Comparison of ENCODE assay signal across 8 mouse cellular contexts in genomic region chr17:87024491-87025242, GRCm38 (mm10). TPM values are rescaled to one million over a fixed set of nuclear protein-coding genes. Genes with fewer than 3 reads are reported as not detected.
A peak's percentile ranks its signal among the peaks of the same experiment; 100 is the strongest.
DNase-seq lines count a peak whose midpoint lies in the region; ATAC-seq and TF ChIP-seq lines count a peak whose summit lies in the region.

No protein-coding gene starts in this region.

- no peak; the same call in none of the 2 replicates for ATAC-seq in forebrain, embryonic 14.5 days
- ATAC-seq in liver, embryonic 15.5 days (ENCODE audit: insufficient read depth) = peak; percentile 61
- ATAC-seq in stomach, postnatal 0 days (ENCODE audit: low FRiP score, low TSS enrichment) = peak; percentile 73

- TF ChIP-seq EP300 in stomach, postnatal 0 days (optimal IDR thresholded peaks at IDR 0.05) = no peak

- peaks cover 15% of the 10 kb centered on the region; the same call in 1 of the 2 replicates for H3K36me3 ChIP-seq in forebrain, embryonic 14.5 days (ENCODE audit: control insufficient read depth, insufficient read depth, low read length)
- H3K36me3 ChIP-seq in liver, embryonic 15.5 days (replicated peaks) = peaks cover 10% of the 10 kb centered on the region
- H3K36me3 ChIP-seq in stomach, postnatal 0 days (ENCODE audit: control insufficient read depth, insufficient read depth, low read length) = no peaks in the 10 kb centered on the region

- DNase-seq in layer of hippocampus, adult 2 months (ENCODE audit: low spot score in 2 of 2) = no peak
- DNase-seq in layer of hippocampus, postnatal 14 days (ENCODE audit: low spot score in 2 of 2) = no peak
- peak; percentile 21 for DNase-seq in T-cell, adult 2 months (ENCODE audit: low spot score)
- DNase-seq in forebrain, embryonic 14.5 days (ENCODE audit: low spot score) = peak; percentile 11
- DNase-seq in stomach, postnatal 0 days (ENCODE audit: low spot score) = peak; percentile 64
- DNase-seq in cerebellum, adult 8-10 months = no peak
- no peak for DNase-seq in cerebellum, adult 18-20 months

- peak overlapping the region; percentile 93 for H3K4me2 ChIP-seq in forebrain, embryonic 14.5 days (ENCODE audit: low read length)
- peak overlapping the region; percentile 96 for H3K4me2 ChIP-seq in liver, embryonic 15.5 days
- H3K4me2 ChIP-seq in stomach, postnatal 0 days (replicated peaks; ENCODE audit: low read depth) = peak overlapping the region; percentile 96

- TF ChIP-seq CTCF in layer of hippocampus, adult 2 months (conservative IDR thresholded peaks at IDR 0.05) = no peak
- no peak for TF ChIP-seq CTCF in stomach, postnatal 0 days (IDR thresholded peaks at IDR 0.05; ENCODE audit: low read depth)

- H3K27ac ChIP-seq in layer of hippocampus, adult 2 months = peak overlapping the region; percentile 86
- no peak overlapping the region for H3K27ac ChIP-seq in forebrain, embryonic 14.5 days (ENCODE audit: low read depth, low read length)
- no peak overlapping the region for H3K27ac ChIP-seq in liver, embryonic 15.5 days (replicated peaks)
- peak overlapping the region; percentile 74 for H3K27ac ChIP-seq in stomach, postnatal 0 days (replicated peaks)

- WGBS in forebrain, embryonic 14.5 days = under 1% methylated on average over 55 of the region's 55 CpGs
- 1% methylated on average over 55 of the region's 55 CpGs for WGBS in liver, embryonic 15.5 days (ENCODE audit: insufficient replicate concordance)
- 1% methylated on average over 55 of the region's 55 CpGs for WGBS in stomach, postnatal 0 days

- peak overlapping the region; percentile 78 for H3K9ac ChIP-seq in forebrain, embryonic 14.5 days (ENCODE audit: low read length)
- H3K9ac ChIP-seq in liver, embryonic 15.5 days = peak overlapping the region; percentile 75
- peak overlapping the region; percentile 75 for H3K9ac ChIP-seq in stomach, postnatal 0 days (ENCODE audit: low read length)

- peak overlapping the region; percentile 96 for H3K4me3 ChIP-seq in layer of hippocampus, adult 2 months
- peak overlapping the region; percentile 84 for H3K4me3 ChIP-seq in forebrain, embryonic 14.5 days (ENCODE audit: low read depth, low read length)
- H3K4me3 ChIP-seq in liver, embryonic 15.5 days (replicated peaks) = peak overlapping the region; percentile 93
- peak overlapping the region; percentile 90 for H3K4me3 ChIP-seq in stomach, postnatal 0 days (ENCODE audit: low read depth, low read length)

- no peaks in the 10 kb centered on the region for H3K27me3 ChIP-seq in forebrain, embryonic 14.5 days (replicated peaks; ENCODE audit: control insufficient read depth, insufficient read depth, low read length)
- H3K27me3 ChIP-seq in liver, embryonic 15.5 days = no peaks in the 10 kb centered on the region
- no peaks in the 10 kb centered on the region for H3K27me3 ChIP-seq in stomach, postnatal 0 days (ENCODE audit: control insufficient read depth, insufficient read depth, low read length)

- H3K4me1 ChIP-seq in forebrain, embryonic 14.5 days (ENCODE audit: control insufficient read depth, insufficient read depth, low read length) = peaks cover 5% of the 10 kb centered on the region
- H3K4me1 ChIP-seq in liver, embryonic 15.5 days (replicated peaks) = peaks cover 25% of the 10 kb centered on the region
- H3K4me1 ChIP-seq in stomach, postnatal 0 days (replicated peaks; ENCODE audit: control insufficient read depth, insufficient read depth) = no peaks in the 10 kb centered on the region

- H3K9me3 ChIP-seq in forebrain, embryonic 14.5 days (replicated peaks; ENCODE audit: control insufficient read depth, low read length) = no peaks in the 10 kb centered on the region
- H3K9me3 ChIP-seq in liver, embryonic 15.5 days (replicated peaks) = no peaks in the 10 kb centered on the region
- no peaks in the 10 kb centered on the region for H3K9me3 ChIP-seq in stomach, postnatal 0 days (ENCODE audit: control insufficient read depth, low read length)

RNA-seq across cellular contexts. Expression of gene Pigf, which starts 0.5 kb away (rescaled TPM):
- total RNA-seq in layer of hippocampus, adult 2 months (2021) = 10 to 100 TPM; 15.0 to 18.1 TPM
- total RNA-seq in layer of hippocampus, postnatal 14 days (2021) = 10 to 100 TPM; 18.2 TPM
- 34.8 and 35.3 TPM in 2 replicates for polyA plus RNA-seq in forebrain, embryonic 14.5 days (2014; fragmentation: Nextera tagmentation; extraction: Ambion mirVana)
- 10.7 and 11.2 TPM in 2 replicates for polyA plus RNA-seq in liver, embryonic 15.5 days (2015; fragmentation: Nextera tagmentation; extraction: Ambion mirVana)
- 49.4 and 50.2 TPM in 2 replicates for polyA plus RNA-seq in stomach, postnatal 0 days (2015; fragmentation: Nextera tagmentation; extraction: Ambion mirVana)

RNA-seq across cellular contexts. Expression of gene Cript, which starts 0.7 kb away (rescaled TPM):
- 10 to 100 TPM; 52.3 to 52.5 TPM for total RNA-seq in layer of hippocampus, adult 2 months (2021)
- 10 to 100 TPM; 52.7 to 53.0 TPM for total RNA-seq in layer of hippocampus, postnatal 14 days (2021)
- 249 and 265 TPM in 2 replicates for polyA plus RNA-seq in forebrain, embryonic 14.5 days (2014; fragmentation: Nextera tagmentation; extraction: Ambion mirVana)
- polyA plus RNA-seq in liver, embryonic 15.5 days (2015; fragmentation: Nextera tagmentation; extraction: Ambion mirVana) = 50.9 and 62.5 TPM in 2 replicates
- polyA plus RNA-seq in stomach, postnatal 0 days (2015; fragmentation: Nextera tagmentation; extraction: Ambion mirVana) = 138 and 140 TPM in 2 replicates

Comparison
In these comparisons a context has a peak if more than half of its experiments do, and no peak if none do; other contexts are left out.
1. DNase-seq: peak in T-cell, adult 2 months (single experiment), forebrain, embryonic 14.5 days (single experiment) and stomach, postnatal 0 days (single experiment); none in layer of hippocampus, adult 2 months (0 of 2), layer of hippocampus, postnatal 14 days (0 of 2), cerebellum, adult 8-10 months (single experiment) and cerebellum, adult 18-20 months (0 of 2).
2. H3K27ac ChIP-seq: peak in layer of hippocampus, adult 2 months (single experiment) and stomach, postnatal 0 days (single experiment); none in forebrain, embryonic 14.5 days (single experiment) and liver, embryonic 15.5 days (single experiment).
3. Peak in every context shown above with its lines, with median percentiles within 50 percentile points of each other: H3K4me3 ChIP-seq, H3K4me2 ChIP-seq and H3K9ac ChIP-seq.